Mouse (Mus musculus) testis, postnatal 10 days (tissue): Measurements from ENCODE around the gene Prkag2.
"Not testable (repeated sequence)": the region's sequence is repeated elsewhere in the genome, so short reads cannot be mapped to it uniquely, and the experiment has no call there.

Experiments
- DNase-seq: peaks from one replicate; pipeline ENCODE4 v3.0.0; 2021; ENCODE audit warnings: low spot score

The Prkag2 gene

DNA sequence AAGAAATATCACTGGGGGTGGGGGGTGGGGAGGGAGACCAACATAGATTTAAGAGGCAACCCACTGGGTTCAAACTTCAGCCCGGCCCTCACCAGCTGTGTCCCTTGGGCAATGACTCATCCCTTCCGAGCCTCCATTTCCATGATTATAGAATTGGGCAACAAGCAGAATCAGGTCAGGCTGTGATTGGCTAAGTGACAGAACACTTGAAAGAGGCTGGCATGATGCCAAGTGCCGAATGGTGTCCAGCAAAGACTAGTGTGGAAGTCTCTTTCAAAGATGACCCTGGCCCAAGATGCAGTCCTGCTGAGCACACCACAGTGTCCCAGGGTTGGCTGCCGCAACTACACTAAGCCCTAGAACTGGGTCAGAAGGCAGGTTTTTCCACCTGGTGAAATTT lies 14.2 kb downstream of the Prkag2 start:
- peak; percentile 70 for DNase-seq

- no peak for DNase-seq
Measured at GRCm38 (mm10) chr5:25085170-25085569, 15.3 kb downstream of the Prkag2 start.

GRCm38 (mm10) chr5:25083816-25084215 lies 16.6 kb downstream of the Prkag2 start:
- no peak for DNase-seq

DNA sequence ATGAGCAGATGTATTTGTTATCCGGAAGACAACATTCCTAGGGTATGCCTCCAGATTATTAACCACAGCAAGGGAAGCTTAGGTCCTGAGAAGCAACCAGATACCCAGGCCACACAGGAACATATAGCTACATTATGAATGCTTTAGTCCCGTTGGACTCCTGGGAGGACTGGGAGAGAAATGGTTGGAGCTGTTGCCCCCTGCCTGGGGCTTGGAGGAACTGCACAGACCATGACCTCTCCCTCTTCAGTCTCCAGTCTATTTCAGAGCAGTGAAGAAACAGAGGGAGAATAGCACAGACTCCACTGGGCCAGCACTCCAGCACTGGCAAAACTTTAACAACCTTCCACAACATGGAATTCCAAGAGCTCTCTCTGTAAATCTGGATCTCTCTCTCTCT lies 17.9 kb downstream of the Prkag2 start:
- peak; percentile 65 for DNase-seq

DNA sequence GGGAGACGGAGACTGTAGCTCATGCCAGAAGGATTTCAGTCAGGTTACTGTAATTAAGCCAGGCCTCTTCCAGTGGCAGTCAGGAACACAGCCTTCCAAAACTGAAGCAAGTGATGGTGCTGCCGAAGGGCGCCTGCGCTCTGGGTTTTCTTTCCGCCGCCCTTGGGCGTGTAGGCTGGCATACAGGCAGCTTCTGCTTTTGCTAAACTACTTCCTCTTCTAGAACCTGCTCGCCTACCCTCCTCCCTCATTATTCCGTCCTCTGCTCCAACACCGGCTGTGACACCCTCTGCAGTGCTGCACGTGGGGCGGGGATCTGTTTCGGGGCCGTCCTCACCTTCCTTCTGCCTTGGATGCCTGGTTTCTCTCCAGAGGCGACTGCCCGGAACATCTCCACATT lies 18.9 kb downstream of the Prkag2 start:
- DNase-seq = no peak

- DNase-seq = no peak
Measured at GRCm38 (mm10) chr5:25080994-25081393, 19.4 kb downstream of the Prkag2 start.

DNA sequence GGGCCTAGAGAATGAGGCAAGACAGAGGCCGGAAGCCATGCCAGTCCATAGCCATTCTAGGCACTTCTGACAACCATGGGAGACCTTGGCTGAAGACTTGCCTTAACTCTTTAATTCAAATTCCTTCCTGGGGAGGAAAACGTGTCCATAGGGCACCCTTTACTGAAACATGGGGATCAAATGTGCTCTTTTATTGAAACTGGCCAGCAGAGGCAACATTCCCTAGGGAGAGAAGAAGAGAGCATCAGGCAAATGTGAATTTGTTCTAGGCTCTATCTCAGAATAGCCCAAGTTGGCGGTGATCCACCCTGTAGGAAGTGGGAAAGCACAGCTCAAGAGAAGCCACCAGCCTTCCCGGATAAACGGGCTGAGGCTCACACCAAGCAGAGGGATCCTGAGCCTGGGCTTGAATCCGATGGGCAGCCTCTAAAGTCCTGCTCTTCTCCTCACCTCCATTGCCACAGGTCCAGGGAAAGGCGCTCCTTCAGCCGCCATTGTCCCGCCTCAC lies 19.9 kb downstream of the Prkag2 start:
- DNase-seq = no peak

DNA sequence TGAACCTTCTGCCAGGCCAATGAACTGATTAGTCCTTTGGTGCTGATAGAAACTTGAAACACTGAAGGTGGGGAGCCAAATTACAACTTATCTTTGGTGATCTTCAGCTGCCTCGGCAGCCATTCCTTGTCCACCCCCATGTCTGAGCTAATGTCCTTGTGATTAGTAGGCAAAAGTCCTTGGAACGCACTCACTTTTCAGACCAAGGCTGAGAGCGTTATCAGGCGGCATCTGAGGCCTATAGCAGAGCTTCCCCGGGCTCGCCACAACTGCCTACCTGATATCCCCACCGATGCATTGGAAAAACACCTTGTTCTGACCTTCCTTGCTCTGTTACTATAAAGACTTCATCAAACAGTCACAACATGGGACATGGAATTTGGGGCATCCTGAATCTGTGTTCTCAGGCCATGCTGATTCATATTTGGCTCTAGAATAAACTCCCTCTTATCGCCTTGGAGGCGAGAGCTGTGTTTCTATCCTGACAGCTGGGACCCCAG lies 20.6 kb downstream of the Prkag2 start:
- no peak for DNase-seq

GRCm38 (mm10) chr5:25077873-25078651 lies 22.4 kb downstream of the Prkag2 start:
- no peak for DNase-seq

DNA sequence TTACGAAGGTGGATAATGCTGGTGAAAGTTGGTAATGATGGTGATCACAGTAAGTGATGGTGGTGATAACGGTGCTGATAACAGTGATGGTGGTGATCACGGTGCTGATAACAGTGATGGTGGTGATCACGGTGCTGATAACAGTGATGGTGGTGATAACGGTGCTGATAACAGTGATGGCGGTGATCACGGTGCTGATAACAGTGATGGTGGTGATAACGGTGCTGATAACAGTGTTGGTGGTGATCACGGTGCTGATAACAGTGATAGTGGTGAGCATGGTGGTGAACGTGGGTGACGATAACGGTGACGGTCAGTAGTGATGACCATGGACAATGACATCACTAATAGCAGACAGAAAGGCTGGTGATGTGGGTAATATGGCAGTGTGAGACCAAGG lies 23.2 kb downstream of the Prkag2 start:
- DNase-seq = not testable (repeated sequence)

DNA sequence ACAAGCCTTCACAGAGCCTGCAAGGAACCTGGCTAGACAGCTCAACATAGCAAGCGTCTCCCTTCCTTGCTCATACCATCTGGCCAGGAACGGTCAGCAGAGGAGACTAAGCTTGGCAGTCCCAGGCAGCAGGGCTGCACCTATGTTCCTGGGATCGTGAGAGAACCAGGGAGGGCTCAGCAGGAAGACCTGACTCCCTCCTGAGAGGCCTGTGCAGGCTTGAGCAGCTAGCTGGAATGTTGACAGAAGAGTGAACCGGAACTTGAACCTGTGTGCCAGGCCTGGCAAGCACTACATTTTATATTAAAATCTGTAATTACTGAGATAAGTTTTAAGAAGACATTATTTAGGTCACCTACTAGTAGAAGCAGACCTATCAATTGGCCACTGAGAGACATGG lies 24.8 kb downstream of the Prkag2 start:
- no peak for DNase-seq

DNA sequence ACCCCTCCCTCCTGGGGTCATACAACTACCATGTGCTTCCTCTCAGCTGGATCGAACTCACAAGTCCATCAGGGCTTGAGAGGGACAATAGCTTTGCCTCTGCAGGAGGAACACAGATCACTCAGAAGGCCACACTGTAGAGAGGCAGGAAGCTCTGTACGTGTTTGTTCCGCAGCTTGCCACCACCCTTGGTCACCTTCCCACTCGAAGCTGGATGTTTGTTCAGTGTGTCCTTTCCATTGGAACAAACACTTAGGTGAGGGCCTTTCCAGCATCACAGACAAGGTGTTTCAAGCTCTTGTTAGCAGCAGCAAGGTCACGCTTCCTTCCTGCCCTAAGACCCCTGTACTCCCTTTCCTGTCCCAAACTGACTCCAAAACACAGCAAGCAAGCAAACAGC lies 30.6 kb downstream of the Prkag2 start:
- no peak for DNase-seq

GRCm38 (mm10) chr5:25067122-25067521 lies 33.3 kb downstream of the Prkag2 start:
- DNase-seq = no peak

DNA sequence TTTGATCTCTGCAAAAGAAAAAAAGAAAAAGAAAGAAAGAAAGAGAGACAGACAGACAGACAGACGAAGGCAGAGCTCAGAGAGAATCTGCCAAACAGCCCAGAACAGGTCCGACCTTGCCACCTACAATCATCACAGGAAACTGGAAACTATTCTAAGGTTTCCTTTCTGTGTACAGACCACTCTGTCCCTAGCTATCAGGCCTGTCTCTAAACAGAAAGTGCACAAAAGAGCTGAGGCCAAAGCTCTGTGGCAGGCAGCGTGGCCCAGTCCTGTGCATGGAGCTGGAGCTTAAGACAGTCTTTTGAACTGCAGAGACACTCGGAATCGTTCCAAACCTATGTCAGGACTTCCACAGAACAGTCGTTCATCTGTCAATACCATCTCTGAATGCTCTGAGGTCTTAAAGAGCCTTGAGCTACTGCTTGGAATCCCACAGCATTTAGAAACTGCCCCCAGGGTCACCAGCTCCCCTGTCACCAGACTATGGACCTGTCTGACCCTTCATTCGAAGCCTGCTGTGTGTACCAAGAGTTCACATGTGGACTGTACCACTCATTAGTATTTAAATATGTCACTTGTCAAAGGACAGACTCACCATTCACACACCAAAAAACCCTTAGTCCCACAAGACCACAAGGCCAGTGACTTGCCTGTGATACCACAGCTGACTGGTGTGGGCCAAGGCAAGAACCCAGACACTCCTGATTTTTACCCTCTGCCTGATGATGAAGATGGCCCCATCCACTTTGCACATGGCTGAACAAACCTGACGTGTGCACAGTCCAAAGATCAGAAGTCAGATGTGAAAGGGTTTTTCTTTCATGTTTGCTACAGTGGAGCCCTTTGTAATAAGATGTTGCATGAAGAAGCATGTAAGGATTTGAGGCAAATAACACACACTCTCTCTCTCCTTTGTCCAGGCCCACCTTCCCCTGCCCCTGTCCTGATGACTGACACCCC lies 35.9 kb downstream of the Prkag2 start:
- DNase-seq = no peak

GRCm38 (mm10) chr5:25062506-25063132 lies 37.8 kb downstream of the Prkag2 start:
- DNase-seq = no peak

GRCm38 (mm10) chr5:25058853-25059741 lies 41.3 kb downstream of the Prkag2 start:
- DNase-seq = no peak

DNA sequence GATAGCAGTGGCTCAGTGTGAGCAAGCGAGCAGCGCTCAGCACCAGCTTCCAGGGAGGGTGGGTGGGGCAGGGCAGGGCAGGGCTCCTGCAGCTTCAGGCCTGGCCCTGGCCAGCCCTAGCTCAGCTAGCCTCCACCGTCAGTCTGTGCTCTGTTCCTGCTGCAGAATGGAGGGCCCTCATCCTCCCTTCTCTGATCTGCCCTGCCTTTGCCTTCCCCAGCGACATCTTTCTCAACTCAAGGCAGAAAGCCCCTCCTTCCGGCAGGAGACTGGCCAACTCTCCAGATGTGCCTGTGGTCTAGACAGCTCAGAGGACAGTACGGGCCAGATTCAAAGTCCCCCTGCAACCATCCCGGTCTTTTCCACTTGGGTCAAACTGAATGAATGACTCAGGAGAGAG lies 42.0 kb downstream of the Prkag2 start:
- DNase-seq = no peak

- DNase-seq = no peak
Measured at GRCm38 (mm10) chr5:25055288-25055687, 45.2 kb downstream of the Prkag2 start.

GRCm38 (mm10) chr5:25053971-25054658 lies 46.3 kb downstream of the Prkag2 start:
- no peak for DNase-seq

DNA sequence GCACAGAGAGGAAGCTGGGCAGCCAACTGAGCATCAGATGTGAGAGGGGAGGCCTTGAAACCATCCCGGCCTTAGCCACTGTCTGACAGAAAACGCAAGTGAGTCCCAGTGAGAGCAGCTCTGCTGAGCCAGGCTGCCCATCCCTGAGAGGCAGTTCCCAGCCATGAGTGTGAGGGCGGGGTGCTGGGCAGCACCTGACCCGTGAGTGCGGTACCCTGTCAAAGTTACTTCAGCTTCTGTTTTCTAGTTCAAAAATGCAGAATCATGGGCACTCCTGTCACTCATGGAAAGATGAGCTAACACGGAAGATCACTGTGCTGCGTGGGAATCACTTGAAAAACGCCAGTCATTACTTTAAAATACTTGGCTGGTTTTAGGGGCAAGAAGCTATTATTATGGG lies 49.6 kb downstream of the Prkag2 start:
- no peak for DNase-seq

DNA sequence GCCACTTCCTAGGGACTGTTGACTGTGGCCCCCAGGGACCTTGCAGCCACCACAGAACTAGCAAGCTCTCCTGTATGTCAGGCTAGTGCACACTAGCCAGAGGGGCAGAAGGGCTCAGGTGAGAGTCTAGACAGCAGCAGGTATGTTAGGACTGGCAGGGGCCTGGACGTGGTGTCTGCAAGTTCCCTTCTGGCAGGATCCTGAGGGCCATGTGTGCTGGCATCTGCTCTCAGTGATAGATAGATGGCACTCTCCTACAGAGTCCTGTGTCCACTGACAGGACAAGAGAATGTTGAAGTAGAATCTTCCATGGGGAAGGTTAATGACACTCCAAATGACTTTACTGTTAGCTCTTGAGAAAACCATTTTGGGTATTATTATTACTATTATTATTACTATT lies 52.8 kb downstream of the Prkag2 start:
- no peak for DNase-seq
